Mouse (Mus musculus): ENCODE measurements at regions not wholly inside any gene's neighbourhood (a gene's known extent, or its start where the extent isn't known, plus 50 kb on each side); places are given as distances from the start of the nearest gene placed in this dataset.
A peak's percentile ranks its signal among the peaks of the same experiment; 100 is the strongest.

- Histone ChIP-seq H3K9me3 (replicated peaks) (no peaks in the 10 kb centered on the region), H3K9ac (no peak overlapping the region), H3K27me3 (no peaks in the 10 kb centered on the region), H3K27ac (no peak overlapping the region), H3K4me3 (no peak overlapping the region), H3K4me2 (no peak overlapping the region), H3K36me3 (ENCODE audit: poor library complexity, severe bottlenecking) (no peaks in the 10 kb centered on the region), H3K4me1 (no peaks in the 10 kb centered on the region)
- no peak for ATAC-seq
- 77% methylated on average over 6 of the region's 6 CpGs for WGBS
Measured at GRCm38 (mm10) chr12:25938856-25939255, 476.2 kb downstream of the Rnf144a start.

GRCm38 (mm10) chr12:25934946-25935345, 480.1 kb downstream of the Rnf144a start:
- H3K27me3 ChIP-seq, result no peaks in the 10 kb centered on the region
- WGBS, result 84% methylated on average over 5 of the region's 5 CpGs
- no peak overlapping the region for H3K4me3 ChIP-seq
- no peak for ATAC-seq
- no peaks in the 10 kb centered on the region for H3K9me3 ChIP-seq (replicated peaks)
- no peaks in the 10 kb centered on the region for H3K36me3 ChIP-seq (ENCODE audit: poor library complexity, severe bottlenecking)
- no peak overlapping the region for H3K9ac ChIP-seq
- H3K27ac ChIP-seq, result no peak overlapping the region
- H3K4me2 ChIP-seq, result no peak overlapping the region
- no peaks in the 10 kb centered on the region for H3K4me1 ChIP-seq

GRCm38 (mm10) chr12:25934526-25934925, 480.5 kb downstream of the Rnf144a start:
- Histone ChIP-seq H3K4me1 (no peaks in the 10 kb centered on the region), H3K9ac (no peak overlapping the region), H3K36me3 (ENCODE audit: poor library complexity, severe bottlenecking) (no peaks in the 10 kb centered on the region), H3K27me3 (no peaks in the 10 kb centered on the region), H3K9me3 (replicated peaks) (no peaks in the 10 kb centered on the region), H3K4me2 (no peak overlapping the region), H3K4me3 (no peak overlapping the region), H3K27ac (no peak overlapping the region)
- ATAC-seq, result no peak
- 96% methylated on average over 3 of the region's 3 CpGs for WGBS

DNA sequence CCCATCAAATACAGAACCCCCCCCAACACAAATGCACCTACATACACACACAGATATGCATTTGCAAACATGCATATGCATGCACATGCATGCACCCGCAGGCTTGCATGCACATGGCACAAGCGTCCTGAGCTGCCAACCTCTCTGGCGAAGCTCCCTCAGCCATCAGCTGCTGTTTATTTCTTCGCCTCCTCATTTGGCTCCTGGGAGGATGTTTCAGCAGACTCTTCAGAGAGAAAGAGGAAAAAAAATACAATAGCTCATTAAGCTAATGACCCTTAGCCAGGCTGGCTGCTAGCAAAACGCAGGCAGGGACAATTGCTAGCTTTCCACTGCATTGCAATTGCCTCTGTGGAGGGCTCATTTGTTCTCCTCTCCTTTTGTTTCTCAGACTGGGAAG, 488.7 kb downstream of the Rnf144a start:
- no peaks in the 10 kb centered on the region for H3K27me3 ChIP-seq
- peaks cover 24% of the 10 kb centered on the region for H3K4me1 ChIP-seq
- peak; percentile 68; the same call in 1 of the 2 replicates for ATAC-seq
- no peak overlapping the region for H3K4me2 ChIP-seq
- peak overlapping the region; percentile 63 for H3K27ac ChIP-seq
- no peak overlapping the region for H3K4me3 ChIP-seq
- no peaks in the 10 kb centered on the region for H3K9me3 ChIP-seq (replicated peaks)
- H3K9ac ChIP-seq, result 0 out of 2 replicates have a peak overlapping the region, but pooled peaks have one; percentile 21
- WGBS, result 21% methylated on average over 5 of the region's 5 CpGs
- H3K36me3 ChIP-seq (ENCODE audit: poor library complexity, severe bottlenecking), result no peaks in the 10 kb centered on the region

GRCm38 (mm10) chr12:25924526-25924925, 490.5 kb downstream of the Rnf144a start:
- peak; percentile 66; the same call in 1 of the 2 replicates for ATAC-seq
- H3K36me3 ChIP-seq (ENCODE audit: poor library complexity, severe bottlenecking), result no peaks in the 10 kb centered on the region
- H3K4me2 ChIP-seq, result no peak overlapping the region
- 0 out of 2 replicates have a peak overlapping the region, but pooled peaks have one; percentile 14 for H3K27ac ChIP-seq
- H3K9ac ChIP-seq, result no peak overlapping the region
- peaks cover 24% of the 10 kb centered on the region for H3K4me1 ChIP-seq
- no peaks in the 10 kb centered on the region for H3K9me3 ChIP-seq (replicated peaks)
- H3K27me3 ChIP-seq, result no peaks in the 10 kb centered on the region
- no peak overlapping the region for H3K4me3 ChIP-seq
- 55% methylated on average over 9 of the region's 9 CpGs for WGBS

GRCm38 (mm10) chr12:25923772-25924171, 491.3 kb downstream of the Rnf144a start:
- Histone ChIP-seq H3K9ac (no peak overlapping the region), H3K4me1 (peaks cover 24% of the 10 kb centered on the region), H3K27me3 (no peaks in the 10 kb centered on the region), H3K4me3 (no peak overlapping the region), H3K9me3 (replicated peaks) (no peaks in the 10 kb centered on the region), H3K27ac (no peak overlapping the region), H3K4me2 (no peak overlapping the region), H3K36me3 (ENCODE audit: poor library complexity, severe bottlenecking) (no peaks in the 10 kb centered on the region)
- WGBS, result 97% methylated on average over 1 of the region's 1 CpGs
- ATAC-seq, result no peak

GRCm38 (mm10) chr12:25905614-25906013, 509.4 kb downstream of the Rnf144a start:
- H3K36me3 ChIP-seq (ENCODE audit: poor library complexity, severe bottlenecking), result no peaks in the 10 kb centered on the region
- H3K4me3 ChIP-seq, result no peak overlapping the region
- H3K27ac ChIP-seq, result no peak overlapping the region
- H3K4me2 ChIP-seq, result no peak overlapping the region
- no peaks in the 10 kb centered on the region for H3K4me1 ChIP-seq
- no peaks in the 10 kb centered on the region for H3K9me3 ChIP-seq (replicated peaks)
- no peak overlapping the region for H3K9ac ChIP-seq
- no peaks in the 10 kb centered on the region for H3K27me3 ChIP-seq
- no peak for ATAC-seq
- WGBS, result 86% methylated on average over 1 of the region's 1 CpGs

DNA sequence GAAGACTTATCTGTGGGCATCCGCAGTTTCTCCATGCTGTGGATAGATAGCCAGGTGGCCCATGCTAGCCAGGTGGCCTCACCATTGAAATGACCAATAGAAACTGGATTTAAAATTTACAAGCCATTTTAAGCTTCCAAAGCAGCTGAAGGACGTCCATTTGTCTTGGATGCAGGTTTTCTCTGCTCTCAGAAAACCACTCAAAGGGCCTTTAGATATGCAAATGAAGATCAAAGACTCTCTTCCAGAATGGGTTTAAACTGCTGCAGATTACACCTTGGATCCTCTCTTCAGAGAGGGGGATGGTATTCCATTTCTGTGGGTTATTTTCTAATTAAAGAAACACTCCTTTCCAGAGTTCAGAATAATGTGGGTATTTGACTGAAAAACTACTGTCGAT, 518.5 kb downstream of the Rnf144a start:
- H3K9ac ChIP-seq, result no peak overlapping the region
- ATAC-seq, result no peak
- H3K4me2 ChIP-seq, result no peak overlapping the region
- no peak overlapping the region for H3K4me3 ChIP-seq
- H3K36me3 ChIP-seq (ENCODE audit: poor library complexity, severe bottlenecking), result no peaks in the 10 kb centered on the region
- H3K27me3 ChIP-seq, result no peaks in the 10 kb centered on the region
- 26% methylated on average over 3 of the region's 3 CpGs for WGBS
- no peak overlapping the region for H3K27ac ChIP-seq
- H3K4me1 ChIP-seq, result peaks cover 9% of the 10 kb centered on the region; the same call in 1 of the 2 replicates
- no peaks in the 10 kb centered on the region for H3K9me3 ChIP-seq (replicated peaks)

DNA sequence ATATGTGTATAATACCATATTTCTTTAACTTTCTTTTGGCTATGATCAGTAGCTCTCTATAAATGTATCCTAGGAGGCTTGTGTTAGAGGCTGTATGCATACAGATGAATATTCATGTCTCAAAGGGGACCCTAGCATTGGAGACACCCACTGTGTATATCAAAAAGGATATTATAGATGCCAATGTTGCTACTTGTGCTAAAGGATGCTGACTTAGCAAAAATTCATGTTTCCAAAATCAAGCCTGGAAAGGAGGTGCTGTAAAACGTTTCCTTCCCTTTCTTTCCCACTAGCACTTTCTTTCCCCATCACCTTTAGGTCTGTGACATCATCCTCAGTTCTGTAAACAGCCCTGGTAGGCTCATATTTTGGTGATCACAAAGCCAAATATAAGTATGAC, 519.4 kb downstream of the Rnf144a start:
- Histone ChIP-seq H3K27me3 (no peaks in the 10 kb centered on the region), H3K4me2 (no peak overlapping the region), H3K4me1 (peaks cover 9% of the 10 kb centered on the region; the same call in 1 of the 2 replicates), H3K36me3 (ENCODE audit: poor library complexity, severe bottlenecking) (no peaks in the 10 kb centered on the region), H3K27ac (no peak overlapping the region), H3K4me3 (no peak overlapping the region), H3K9me3 (replicated peaks) (no peaks in the 10 kb centered on the region), H3K9ac (no peak overlapping the region)
- ATAC-seq, result no peak
- WGBS, result 63% methylated on average over 1 of the region's 1 CpGs

DNA sequence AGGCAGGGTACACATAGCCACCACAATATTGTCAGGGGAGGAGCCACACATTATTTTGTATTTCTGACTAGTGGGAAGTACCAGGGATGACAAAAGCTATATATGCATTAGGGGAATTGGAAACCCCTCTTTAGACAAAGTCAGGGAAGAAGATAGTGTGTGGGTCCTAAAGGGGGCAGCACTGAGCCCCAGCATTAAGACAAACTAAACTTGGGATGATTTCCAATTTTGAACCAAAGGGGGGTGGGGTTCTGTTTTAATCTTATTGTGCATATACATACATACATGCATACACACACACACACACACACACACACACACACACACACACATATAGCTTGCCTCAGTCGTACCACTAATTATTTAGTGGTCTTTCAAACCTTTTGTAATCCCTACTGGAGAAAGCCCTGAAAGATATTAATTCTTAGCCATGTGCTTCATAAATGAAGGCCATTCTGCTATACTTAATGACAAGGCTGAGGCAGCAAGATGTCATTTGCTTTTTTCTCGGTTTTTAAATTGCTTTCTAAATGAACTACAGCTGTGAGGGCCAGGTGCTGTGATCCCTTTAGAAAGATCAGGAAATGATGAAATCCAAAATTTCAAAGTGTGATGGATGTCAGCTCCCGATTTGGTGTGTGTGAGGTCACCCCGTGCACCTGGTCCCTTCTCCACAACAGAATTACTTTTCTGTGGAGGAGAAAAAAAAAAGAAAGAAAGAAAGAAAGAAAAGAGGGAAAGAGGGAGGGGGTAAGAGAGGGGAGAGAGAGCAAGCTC, 523.5 kb downstream of the Rnf144a start:
- Histone ChIP-seq H3K9me3 (replicated peaks) (no peaks in the 10 kb centered on the region), H3K4me1 (peaks cover 9% of the 10 kb centered on the region; the same call in 1 of the 2 replicates), H3K27me3 (no peaks in the 10 kb centered on the region), H3K4me2 (no peak overlapping the region), H3K4me3 (no peak overlapping the region), H3K36me3 (ENCODE audit: poor library complexity, severe bottlenecking) (no peaks in the 10 kb centered on the region), H3K9ac (no peak overlapping the region), H3K27ac (no peak overlapping the region; the same call in 1 of the 2 replicates)
- WGBS, result 46% methylated on average over 4 of the region's 4 CpGs
- ATAC-seq, result peak; percentile 16; the same call in 1 of the 2 replicates

- ATAC-seq, result no peak
- H3K27me3 ChIP-seq, result no peaks in the 10 kb centered on the region
- no peak overlapping the region for H3K4me2 ChIP-seq
- no peak overlapping the region for H3K27ac ChIP-seq
- no peak overlapping the region for H3K4me3 ChIP-seq
- 83% methylated on average over 1 of the region's 1 CpGs for WGBS
- no peak overlapping the region for H3K9ac ChIP-seq
- no peaks in the 10 kb centered on the region for H3K36me3 ChIP-seq (ENCODE audit: poor library complexity, severe bottlenecking)
- no peaks in the 10 kb centered on the region for H3K9me3 ChIP-seq (replicated peaks)
- H3K4me1 ChIP-seq, result peaks cover 9% of the 10 kb centered on the region; the same call in 1 of the 2 replicates
Measured at GRCm38 (mm10) chr12:25890722-25891121, 524.3 kb downstream of the Rnf144a start.

DNA sequence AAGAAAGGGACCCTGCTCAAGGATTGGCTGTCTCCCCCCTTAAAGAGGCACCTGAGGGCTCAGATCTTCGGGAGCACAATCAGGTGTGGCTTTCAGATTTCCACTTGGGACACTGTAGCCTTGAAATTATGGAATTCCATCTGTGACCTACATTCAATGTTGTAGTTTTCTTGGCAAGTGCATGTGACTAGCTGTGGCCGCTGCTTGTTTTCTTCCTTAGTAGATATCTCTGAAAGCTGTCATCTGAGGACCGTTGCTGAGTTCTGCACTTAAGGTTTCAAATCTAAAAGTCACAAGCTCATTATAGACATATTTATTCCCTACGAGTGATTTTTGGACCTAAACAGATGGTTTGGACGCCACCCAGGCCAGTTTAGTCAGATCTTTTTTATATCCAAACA, 531.3 kb downstream of the Rnf144a start:
- H3K27ac ChIP-seq, result no peak overlapping the region
- no peak overlapping the region for H3K4me3 ChIP-seq
- H3K36me3 ChIP-seq (ENCODE audit: poor library complexity, severe bottlenecking), result no peaks in the 10 kb centered on the region
- no peak overlapping the region for H3K9ac ChIP-seq
- H3K4me2 ChIP-seq, result no peak overlapping the region
- H3K27me3 ChIP-seq, result no peaks in the 10 kb centered on the region
- no peaks in the 10 kb centered on the region for H3K4me1 ChIP-seq
- no peak for ATAC-seq
- no peaks in the 10 kb centered on the region for H3K9me3 ChIP-seq (replicated peaks)
- 82% methylated on average over 5 of the region's 5 CpGs for WGBS

Measured in forebrain, embryonic 13.5 days (tissue).